Comparison of ENCODE assay signal across 8 mouse cellular contexts in genomic region chr5:29569378-29570280, GRCm38 (mm10). TPM values are rescaled to one million over a fixed set of nuclear protein-coding genes. Genes with fewer than 3 reads are reported as not detected.
A peak's percentile ranks its signal among the peaks of the same experiment; 100 is the strongest.
DNase-seq lines count a peak whose midpoint lies in the region; ATAC-seq and TF ChIP-seq lines count a peak whose summit lies in the region.

No protein-coding gene starts in this region.

- no peak for DNase-seq in lung, embryonic 14.5 days
- no peak for DNase-seq in lung, postnatal 10 days
- DNase-seq in R1 (ENCODE audit: low read depth, low spot score), result peak; percentile 87
- peak; percentile 19 for DNase-seq in fibroblast of lung, adult 2 months (ENCODE audit: low read depth)
- DNase-seq in kidney, postnatal 25 days, result peak; percentile 62 to 89
- DNase-seq in spleen, postnatal 14 days (ENCODE audit: low spot score in 2 of 2), result no peak
- no peak for DNase-seq in right cerebral cortex, postnatal 4 days

- peaks cover 13% of the 10 kb centered on the region; the same call in 1 of the 2 replicates for H3K36me3 ChIP-seq in lung, embryonic 14.5 days (ENCODE audit: insufficient read depth)
- no peaks in the 10 kb centered on the region for H3K36me3 ChIP-seq in midbrain, embryonic 15.5 days (replicated peaks)

- peak overlapping the region; percentile 93 for H3K27ac ChIP-seq in lung, embryonic 14.5 days (ENCODE audit: low read depth)
- peak overlapping the region; percentile 93 for H3K27ac ChIP-seq in midbrain, embryonic 15.5 days

- peak overlapping the region; percentile 76 for H3K9ac ChIP-seq in lung, embryonic 14.5 days
- H3K9ac ChIP-seq in midbrain, embryonic 15.5 days, result peak overlapping the region; percentile 76

- H3K4me1 ChIP-seq in lung, embryonic 14.5 days (ENCODE audit: insufficient read depth), result peaks cover 5% of the 10 kb centered on the region; the same call in 1 of the 2 replicates
- peaks cover 29% of the 10 kb centered on the region for H3K4me1 ChIP-seq in midbrain, embryonic 15.5 days

- H3K4me3 ChIP-seq in lung, embryonic 14.5 days (ENCODE audit: low read depth, low read length), result peak overlapping the region; percentile 78
- peak overlapping the region; percentile 77 for H3K4me3 ChIP-seq in midbrain, embryonic 15.5 days

- WGBS in lung, embryonic 14.5 days, result 3% methylated on average over 59 of the region's 67 CpGs
- WGBS in midbrain, embryonic 15.5 days, result 1% methylated on average over 64 of the region's 67 CpGs

- peak; percentile 40; the same call in 1 of the 2 replicates for TF ChIP-seq CTCF in lung, embryonic 14.5 days (IDR thresholded peaks at IDR 0.05; ENCODE audit: low read depth)

- H3K4me2 ChIP-seq in lung, embryonic 14.5 days, result peak overlapping the region; percentile 81
- peak overlapping the region; percentile 84 for H3K4me2 ChIP-seq in midbrain, embryonic 15.5 days

- peak; percentile 84 for ATAC-seq in lung, embryonic 14.5 days (ENCODE audit: insufficient read depth)
- ATAC-seq in midbrain, embryonic 15.5 days (replicated peaks), result peak; percentile 78

- no peaks in the 10 kb centered on the region for H3K27me3 ChIP-seq in lung, embryonic 14.5 days (ENCODE audit: insufficient read depth, low read length)
- no peaks in the 10 kb centered on the region; the same call in 1 of the 2 replicates for H3K27me3 ChIP-seq in midbrain, embryonic 15.5 days (replicated peaks)

- H3K9me3 ChIP-seq in lung, embryonic 14.5 days (ENCODE audit: low read depth, low read length), result no peaks in the 10 kb centered on the region
- no peaks in the 10 kb centered on the region for H3K9me3 ChIP-seq in midbrain, embryonic 15.5 days

RNA-seq across cellular contexts. Expression of gene Ube3c, which starts 0.6 kb away (rescaled TPM):
- 43.8 and 44.2 TPM in 2 replicates for polyA plus RNA-seq in lung, embryonic 14.5 days (2014; fragmentation: Nextera tagmentation; extraction: Ambion mirVana)
- polyA plus RNA-seq in midbrain, embryonic 15.5 days (2015; fragmentation: Nextera tagmentation; extraction: Ambion mirVana), result 41.6 and 45.0 TPM in 2 replicates

Comparison
In these comparisons a context has a peak if more than half of its experiments do, and no peak if none do; other contexts are left out.
1. DNase-seq: peak in R1 (single experiment), fibroblast of lung, adult 2 months (single experiment) and kidney, postnatal 25 days (2 of 2); none in lung, embryonic 14.5 days (single experiment), lung, postnatal 10 days (single experiment), spleen, postnatal 14 days (0 of 2) and right cerebral cortex, postnatal 4 days (single experiment).